Mouse (Mus musculus): ENCODE results near the gene Olfr680-ps1. TPM values are rescaled to one million over a fixed set of nuclear protein-coding genes. Genes with fewer than 3 reads are reported as not detected.
"Not testable (repeated sequence)": the region's sequence is repeated elsewhere in the genome, so short reads cannot be mapped to it uniquely, and the experiment has no call there.

Olfr680-ps1 gene
- polyA plus RNA-seq (2017; shearing (Covaris generic)), result not detected

DNA sequence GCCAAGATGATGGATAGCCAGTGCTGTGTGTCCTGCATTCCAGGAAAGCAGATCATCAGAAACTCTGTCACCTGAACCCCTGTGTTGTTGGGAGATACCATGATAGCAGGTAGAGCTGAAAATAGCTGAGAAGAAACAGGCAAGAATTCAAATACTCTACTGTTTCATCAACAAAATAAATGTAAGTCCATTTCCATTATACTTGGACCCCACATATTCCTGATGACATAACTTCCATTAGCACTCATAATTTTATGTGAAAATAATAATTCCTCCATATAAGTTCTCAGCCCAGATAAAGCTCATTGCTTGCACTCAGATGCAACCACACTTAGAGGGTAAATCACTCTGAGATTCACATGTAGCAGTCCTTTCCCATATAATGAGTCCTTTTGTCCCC lies at the start of gene Olfr680-ps1:
Olfr680-ps1 (minus strand) TSS at position 101 of the 400 bp plus-strand sequence.
- ATAC-seq, result not testable (repeated sequence)

DNA sequence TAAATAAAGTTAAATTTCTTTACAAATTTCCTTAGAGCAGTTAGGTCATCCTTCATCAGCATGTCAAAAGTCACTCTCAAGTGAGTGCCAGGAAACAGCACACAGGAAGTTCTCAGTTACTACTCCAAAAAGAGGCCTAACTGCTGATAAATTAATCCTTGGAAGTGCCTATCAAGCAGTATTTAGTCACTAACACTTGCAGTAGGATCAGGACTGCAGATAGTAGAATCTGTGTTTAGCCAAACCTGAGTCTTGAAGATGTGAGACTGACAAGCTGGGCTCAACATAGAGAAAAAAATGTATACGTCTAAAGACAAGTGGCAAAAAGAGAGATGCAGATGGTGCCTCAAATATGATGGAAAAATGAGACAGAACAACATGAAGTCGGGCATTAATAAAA lies 48.7 kb upstream of the Olfr680-ps1 start:
- no peak for ATAC-seq

DNA sequence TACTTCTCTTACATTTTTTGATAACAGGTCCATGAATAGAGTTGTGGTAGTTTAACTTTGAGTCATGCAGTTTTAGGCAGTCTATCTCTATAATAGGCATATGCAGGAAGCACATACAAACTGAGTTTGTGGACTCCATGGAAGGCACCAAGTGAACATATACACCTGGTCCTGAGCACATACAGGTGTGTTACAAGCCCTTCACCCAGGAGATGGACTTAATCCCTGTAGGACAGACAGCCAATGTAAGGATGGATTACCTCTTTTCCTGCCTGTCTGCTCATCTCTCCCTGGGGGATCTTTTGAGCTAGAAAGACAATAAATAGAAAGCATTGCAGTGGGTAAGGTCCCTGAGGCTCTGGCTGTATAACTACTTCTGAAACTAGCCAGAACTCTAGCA lies 23.9 kb upstream of the Olfr680-ps1 start, which contains the start of gene Olfr681:
Olfr681 (plus strand) TSS at position 301 of the 400 bp plus-strand sequence.
- ATAC-seq, result no peak

DNA sequence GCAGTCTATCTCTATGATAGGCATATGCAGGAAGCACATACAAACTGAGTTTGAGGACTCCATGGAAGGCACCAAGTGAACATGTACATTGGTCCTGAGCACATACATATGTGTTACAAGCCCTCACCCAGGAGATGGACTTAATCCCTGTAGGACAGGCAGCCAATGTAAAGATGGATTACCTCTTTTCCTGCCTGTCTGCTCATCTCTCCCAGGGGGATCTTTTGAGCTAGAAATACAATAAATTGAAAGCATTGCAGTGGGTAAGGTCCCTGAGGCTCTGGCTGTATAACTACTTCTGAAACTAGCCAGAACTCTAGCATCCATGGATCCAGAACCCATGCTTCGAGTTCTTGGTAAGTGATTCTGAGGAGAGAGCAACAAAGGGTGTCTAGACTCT lies 11.7 kb downstream of the Olfr680-ps1 start, which contains the start of gene Olfr679:
Olfr679 (plus strand) TSS at position 301 of the 400 bp plus-strand sequence.
- no peak for ATAC-seq

DNA sequence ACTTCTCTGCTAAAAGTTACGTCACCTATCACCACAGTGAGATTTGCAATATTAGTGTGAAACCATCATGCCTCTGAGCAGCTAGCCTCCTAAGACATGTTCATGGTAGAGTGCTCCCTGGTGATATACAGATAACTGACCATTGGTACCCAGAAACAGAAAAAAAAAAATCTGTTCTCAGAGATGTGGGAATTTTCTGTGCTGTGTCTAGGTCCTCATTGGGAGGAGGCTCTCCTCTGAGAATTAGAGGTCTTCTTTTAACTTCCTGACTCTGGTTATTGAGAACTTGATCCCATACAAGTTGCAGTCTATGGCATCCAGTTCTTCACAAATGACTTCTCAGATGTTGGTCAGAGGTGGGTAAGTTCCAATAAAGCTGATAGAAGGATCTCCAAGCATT lies 28.4 kb downstream of the Olfr680-ps1 start, which contains the start of gene Olfr678:
Olfr678 (plus strand) TSS at position 301 of the 400 bp plus-strand sequence.
- no peak for ATAC-seq

DNA sequence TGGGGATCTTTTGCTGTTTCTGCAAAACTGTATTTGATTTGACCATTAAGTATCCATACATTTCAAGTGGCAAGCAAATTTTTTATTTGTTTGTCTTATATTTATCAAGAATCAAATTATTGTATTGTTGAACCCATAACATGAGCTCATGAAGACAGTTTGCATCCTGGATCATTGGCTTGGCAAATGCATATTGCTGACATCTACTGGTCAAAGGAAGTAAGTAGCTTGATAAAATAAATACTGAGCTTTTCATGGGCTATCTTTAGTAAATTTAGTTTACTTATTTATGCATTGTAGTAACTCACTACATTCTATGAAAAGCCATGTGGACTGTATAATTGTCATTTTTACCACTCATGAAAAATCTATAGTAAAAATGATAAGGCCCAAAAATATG lies 33.7 kb downstream of the Olfr680-ps1 start:
- ATAC-seq, result no peak

Other genes with a start within 250 kb of the Olfr680-ps1 start
- gene Usp17la, start 235.8 kb downstream of the Olfr680-ps1 start, polyA plus RNA-seq (2017; shearing (Covaris generic)), result not detected
- not detected for gene Olfr665, start 214.8 kb downstream of the Olfr680-ps1 start, polyA plus RNA-seq (2017; shearing (Covaris generic))
- gene Olfr666, start 196.9 kb downstream of the Olfr680-ps1 start, polyA plus RNA-seq (2017; shearing (Covaris generic)), result not detected
- not detected for gene Olfr667, start 171.3 kb downstream of the Olfr680-ps1 start, polyA plus RNA-seq (2017; shearing (Covaris generic))
- gene Olfr668, start 164.8 kb downstream of the Olfr680-ps1 start, polyA plus RNA-seq (2017; shearing (Covaris generic)), result not detected
- gene Olfr669, start 158.6 kb downstream of the Olfr680-ps1 start, polyA plus RNA-seq (2017; shearing (Covaris generic)), result not detected
- gene Olfr670, start 130.2 kb downstream of the Olfr680-ps1 start, polyA plus RNA-seq (2017; shearing (Covaris generic)), result not detected
- not detected for gene Olfr671, start 113.7 kb downstream of the Olfr680-ps1 start, polyA plus RNA-seq (2017; shearing (Covaris generic))
- gene Olfr672, start 90.8 kb downstream of the Olfr680-ps1 start, polyA plus RNA-seq (2017; shearing (Covaris generic)), result not detected
- gene Olfr675, start 64.4 kb downstream of the Olfr680-ps1 start, polyA plus RNA-seq (2017; shearing (Covaris generic)), result not detected
- not detected for gene Olfr676, start 60.1 kb downstream of the Olfr680-ps1 start, polyA plus RNA-seq (2017; shearing (Covaris generic))
- not detected for gene Olfr677, start 41.4 kb downstream of the Olfr680-ps1 start, polyA plus RNA-seq (2017; shearing (Covaris generic))
- gene Olfr678, start 28.3 kb downstream of the Olfr680-ps1 start, polyA plus RNA-seq (2017; shearing (Covaris generic)), result not detected
- gene Olfr679, start 11.6 kb downstream of the Olfr680-ps1 start, polyA plus RNA-seq (2017; shearing (Covaris generic)), result not detected
- gene Olfr681, start 24.0 kb upstream of the Olfr680-ps1 start, polyA plus RNA-seq (2017; shearing (Covaris generic)), result not detected
- not detected for gene Olfr683, start 54.2 kb upstream of the Olfr680-ps1 start, polyA plus RNA-seq (2017; shearing (Covaris generic))
- gene Olfr684, start 70.8 kb upstream of the Olfr680-ps1 start, polyA plus RNA-seq (2017; shearing (Covaris generic)), result not detected
- not detected for gene Olfr685, start 93.2 kb upstream of the Olfr680-ps1 start, polyA plus RNA-seq (2017; shearing (Covaris generic))
- gene Olfr686, start 114.7 kb upstream of the Olfr680-ps1 start, polyA plus RNA-seq (2017; shearing (Covaris generic)), result not detected
- not detected for gene Olfr688, start 195.3 kb upstream of the Olfr680-ps1 start, polyA plus RNA-seq (2017; shearing (Covaris generic))
- not detected for gene Olfr689, start 218.3 kb upstream of the Olfr680-ps1 start, polyA plus RNA-seq (2017; shearing (Covaris generic))
- not detected for gene Olfr690, start 241.3 kb upstream of the Olfr680-ps1 start, polyA plus RNA-seq (2017; shearing (Covaris generic))
- under 1 TPM in 1 of 2 experiments, not detected in 1; 0.28 TPM for gene Olfr691, start 249.5 kb upstream of the Olfr680-ps1 start, polyA plus RNA-seq (2017; shearing (Covaris generic))